Mouse (Mus musculus) CD4-positive helper T cell, adult 2 months (primary cell): Measurements from ENCODE around the gene Map7.

ENCODE experiments used
- DNase-seq: peaks from one replicate; pipeline ENCODE4 v3.0.0-alpha.2; 2012; ENCODE audit warnings: low read depth, missing footprints, low spot score

Gene Map7

DNA sequence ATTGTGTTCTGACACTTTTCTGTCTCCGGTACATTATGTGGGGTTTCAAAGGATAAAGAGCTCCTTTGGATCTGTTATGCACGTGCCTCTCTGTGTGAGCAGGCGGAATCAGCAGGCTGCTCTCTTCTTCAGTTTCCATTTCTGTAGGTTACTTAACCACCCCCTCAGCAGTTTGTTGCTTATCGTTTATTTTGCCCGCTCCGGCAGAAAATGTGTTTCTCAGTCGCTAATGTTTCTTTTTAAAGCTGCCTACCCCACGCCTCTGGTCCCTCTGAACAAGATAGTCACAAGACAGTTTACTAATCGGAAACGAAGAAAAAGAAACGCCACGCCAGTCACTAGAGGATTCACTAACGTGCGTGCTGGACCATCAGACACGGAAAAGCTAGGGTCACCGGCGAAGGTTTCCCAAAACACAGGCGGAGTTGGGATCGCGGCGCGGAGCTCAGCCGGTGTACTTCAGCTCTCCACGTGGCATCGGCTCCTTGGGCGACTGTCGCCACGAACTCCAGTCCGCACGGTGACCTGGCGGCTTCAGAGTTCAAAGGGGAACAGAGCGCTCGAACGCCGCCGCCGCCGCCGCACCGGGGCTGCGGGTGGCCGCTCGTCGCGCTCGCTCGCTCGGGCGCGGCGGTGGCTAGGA lies at the start of gene Map7:
Gene Map7 (plus strand): TSS at position 342 of the 643 bp plus-strand sequence.
- peak; percentile 17 for DNase-seq

DNA sequence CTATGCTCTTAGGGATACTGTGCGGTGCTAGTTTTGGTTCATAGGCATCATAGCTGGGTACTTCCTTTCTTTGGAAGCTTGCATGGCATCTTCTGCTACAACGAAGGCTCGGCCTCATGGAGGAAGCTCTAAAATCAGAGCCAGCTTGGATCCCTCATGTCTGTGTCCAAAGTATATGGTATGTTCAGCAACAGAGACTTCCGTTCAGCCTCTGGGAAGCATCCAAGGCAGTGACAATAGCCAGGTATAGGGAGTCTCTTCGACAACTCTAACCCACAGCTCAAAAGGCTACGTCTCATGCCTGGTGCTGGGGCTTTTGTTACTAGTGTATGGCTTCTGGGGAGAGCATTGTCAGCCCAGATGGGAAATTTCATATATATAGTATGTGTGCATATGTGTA lies 46.8 kb upstream of the Map7 start:
- no peak for DNase-seq

DNA sequence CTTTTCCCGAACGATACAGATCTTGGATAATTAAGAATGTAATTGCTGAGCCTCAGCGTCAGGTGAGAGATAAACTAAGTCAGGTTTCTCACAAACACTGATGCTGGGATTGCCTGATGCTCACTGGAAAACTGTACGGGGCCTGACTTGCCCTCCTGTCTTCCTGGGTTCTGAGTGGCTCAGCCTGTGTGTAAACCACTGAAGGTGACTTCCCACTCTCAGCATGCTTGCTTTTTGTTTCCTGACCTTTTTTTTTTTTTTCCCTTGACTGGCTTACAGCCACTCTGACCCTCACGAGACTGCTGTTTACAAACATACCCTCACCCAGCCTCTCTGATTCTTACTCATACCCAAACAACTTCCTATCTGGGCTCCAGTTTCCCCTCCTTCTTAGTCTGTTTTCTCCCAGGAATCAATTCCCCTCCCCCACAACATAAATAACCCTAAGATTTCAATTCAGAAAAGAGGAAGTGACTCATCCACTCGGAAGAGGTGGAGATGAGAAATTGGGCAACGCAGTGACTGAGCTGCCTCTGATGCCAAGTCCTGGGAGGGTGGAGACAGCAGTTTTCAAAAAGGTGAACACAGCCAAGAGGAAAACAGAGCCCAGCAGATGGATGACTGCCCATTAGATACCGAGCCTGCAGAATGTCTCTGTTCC lies 43.9 kb upstream of the Map7 start:
- DNase-seq, result peak; percentile 31

DNA sequence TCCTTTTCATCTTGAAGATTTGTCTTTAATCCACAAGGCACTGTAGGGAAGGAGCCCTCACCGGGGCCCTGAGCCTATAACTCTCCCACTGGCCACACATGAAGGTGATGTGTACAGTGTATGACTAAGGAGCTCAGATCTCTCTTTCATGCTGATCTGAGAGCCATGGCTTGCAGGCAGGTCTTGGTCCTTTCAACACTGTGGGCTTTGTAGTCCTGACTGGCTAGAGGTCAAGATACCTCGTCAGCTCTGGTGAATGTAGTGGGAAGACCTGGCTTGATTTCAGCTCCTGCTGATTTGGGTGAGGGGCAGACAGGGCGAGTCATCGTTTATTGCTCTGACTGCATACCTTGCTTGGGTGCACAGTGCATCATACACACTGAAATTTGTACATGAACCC lies 42.7 kb upstream of the Map7 start:
- no peak for DNase-seq

DNA sequence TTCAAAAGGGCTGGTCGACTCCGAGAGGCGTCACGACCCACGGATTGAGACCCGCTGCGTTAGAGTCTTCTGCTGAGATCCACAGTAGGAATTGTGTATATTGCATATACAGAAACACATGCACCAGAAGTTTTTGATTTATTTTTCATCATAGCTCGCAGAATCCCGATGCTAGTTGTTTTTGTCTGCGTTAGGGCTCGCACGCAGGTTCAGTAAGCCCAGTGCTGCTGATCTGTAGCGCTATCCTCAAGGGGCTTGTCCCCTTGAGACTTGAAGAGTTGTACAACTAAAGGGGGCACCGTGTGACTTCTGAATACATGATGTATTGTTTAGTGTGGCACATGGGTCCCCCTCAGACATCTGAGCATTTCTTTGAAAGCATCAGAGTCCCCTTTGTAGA lies 41.2 kb upstream of the Map7 start:
- DNase-seq, result no peak

DNA sequence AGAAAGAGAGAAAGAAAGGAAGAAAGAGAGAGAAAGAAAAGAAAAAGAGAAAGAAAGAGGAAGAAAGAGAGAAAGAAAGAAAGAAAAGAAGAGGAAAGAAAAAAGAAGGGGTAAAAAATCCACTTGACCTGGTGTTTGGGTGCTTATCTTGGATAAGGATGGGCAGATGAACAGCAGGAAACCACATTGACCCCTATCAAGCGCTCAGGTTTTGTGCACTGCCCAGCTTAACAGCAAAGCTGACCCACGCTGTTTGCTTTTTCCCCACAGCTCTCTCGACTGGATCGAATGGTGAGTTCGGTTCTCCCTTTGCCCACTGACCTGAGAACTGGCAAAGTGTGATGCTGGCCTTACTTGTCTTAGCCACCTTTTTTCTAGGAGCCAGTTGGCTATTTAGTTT lies 36.8 kb upstream of the Map7 start:
- no peak for DNase-seq

DNA sequence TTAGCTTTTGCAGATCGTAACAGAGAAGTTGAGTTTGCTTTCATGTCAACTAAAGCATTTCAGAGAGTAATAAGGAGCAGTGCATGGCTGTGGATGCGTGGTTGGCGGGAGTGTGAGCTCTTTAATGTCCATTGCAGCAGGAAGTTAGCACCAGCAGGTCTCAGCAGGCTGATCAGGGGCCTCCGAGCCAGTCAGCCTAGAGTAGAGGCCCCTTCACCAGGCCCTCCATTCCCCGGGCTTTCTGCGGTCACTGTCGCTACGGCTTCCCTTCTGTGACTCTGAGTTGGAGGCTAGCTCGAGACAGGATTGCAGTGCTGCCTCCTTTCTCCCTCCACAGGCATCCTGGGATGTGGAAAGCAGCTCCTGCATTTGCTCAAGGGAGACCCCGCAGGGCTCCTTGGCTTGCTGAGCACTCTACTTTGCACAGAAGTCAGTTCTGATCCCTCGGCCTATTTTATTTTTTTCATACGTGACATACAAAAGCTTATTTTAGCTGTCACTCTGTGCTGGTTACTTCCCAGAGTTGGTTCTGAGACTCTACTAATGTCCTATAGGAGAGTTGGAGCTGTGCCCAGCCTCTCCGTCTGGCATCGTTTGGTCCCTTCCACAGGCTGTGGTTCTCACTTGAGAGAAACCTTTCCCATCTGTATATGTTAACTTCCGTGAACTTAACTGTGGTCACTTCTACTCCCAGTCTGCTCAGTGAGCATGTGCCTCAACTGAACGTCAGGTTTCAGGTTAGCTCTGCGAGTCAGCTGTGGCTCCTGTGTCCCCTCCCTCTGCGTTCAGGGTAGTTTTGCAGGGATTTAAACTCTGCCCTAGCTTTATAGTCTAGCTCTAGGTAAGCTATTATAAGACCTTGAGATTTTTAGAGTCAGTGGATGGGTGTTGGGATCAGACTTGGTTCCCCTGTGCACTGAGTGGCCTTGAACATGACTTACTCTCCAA lies 36.0 kb upstream of the Map7 start:
- no peak for DNase-seq

DNA sequence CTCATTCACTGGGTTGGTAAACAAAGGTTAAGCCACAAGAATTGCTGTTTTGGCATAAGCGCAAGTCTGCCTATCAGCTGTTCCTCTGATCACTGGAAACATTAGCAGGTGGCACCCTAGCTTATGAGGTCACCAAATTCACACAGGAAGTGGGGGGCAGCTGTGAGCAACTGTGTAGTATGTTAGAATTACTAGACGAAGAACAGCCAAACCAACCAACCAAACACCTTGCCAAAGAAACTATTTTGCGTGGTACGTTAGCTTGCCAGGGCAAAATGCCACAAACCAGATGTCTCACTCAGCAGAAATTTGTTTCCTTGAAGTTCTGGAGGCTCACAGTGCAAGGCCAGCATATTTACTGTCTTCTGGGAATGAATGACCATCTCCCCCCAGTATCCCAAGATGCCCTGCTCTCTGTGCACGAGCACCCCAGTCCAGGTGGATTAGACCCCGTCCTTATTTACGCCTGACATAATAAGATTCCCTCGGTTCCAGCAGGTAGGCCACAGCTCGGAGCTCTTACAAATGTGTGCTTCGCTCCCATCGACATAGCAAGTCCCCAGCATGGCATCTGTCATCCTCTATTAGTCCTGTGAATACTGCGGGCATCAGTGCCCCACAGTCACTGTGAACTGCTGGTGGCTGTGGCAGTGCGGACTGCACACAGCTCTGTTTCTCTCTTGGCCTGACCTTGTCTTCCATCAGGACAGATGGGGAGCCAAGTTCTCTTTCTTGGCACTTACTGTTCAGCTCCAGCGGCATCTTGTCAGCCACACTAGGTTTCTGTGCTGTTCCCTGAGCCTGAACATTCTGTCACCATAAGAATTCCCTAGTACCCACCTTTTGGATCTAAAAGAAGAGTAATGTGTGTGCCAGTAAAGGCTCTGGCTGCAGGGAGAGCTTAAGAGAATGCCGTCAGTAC lies 28.5 kb upstream of the Map7 start:
- DNase-seq, result peak; percentile 65

DNA sequence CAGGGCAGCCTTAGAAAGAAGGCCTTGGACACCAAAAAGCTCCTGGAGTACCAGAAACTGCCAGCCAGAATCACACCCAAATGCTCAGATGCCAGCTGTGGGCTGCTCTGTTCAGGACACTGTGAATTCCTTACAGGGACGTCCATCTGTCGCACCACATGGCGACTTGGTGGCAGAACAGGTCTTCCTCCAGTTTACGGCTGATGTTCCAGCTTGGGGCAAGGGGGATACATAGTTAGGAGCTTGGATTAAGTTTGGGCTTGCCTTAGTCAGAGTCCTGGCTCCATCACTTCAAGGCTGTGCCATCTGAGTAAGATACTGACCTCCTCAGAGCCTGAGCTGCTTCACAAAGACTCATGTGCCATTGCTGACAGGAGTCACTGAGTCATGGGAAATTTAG lies 26.3 kb upstream of the Map7 start:
- no peak for DNase-seq

DNA sequence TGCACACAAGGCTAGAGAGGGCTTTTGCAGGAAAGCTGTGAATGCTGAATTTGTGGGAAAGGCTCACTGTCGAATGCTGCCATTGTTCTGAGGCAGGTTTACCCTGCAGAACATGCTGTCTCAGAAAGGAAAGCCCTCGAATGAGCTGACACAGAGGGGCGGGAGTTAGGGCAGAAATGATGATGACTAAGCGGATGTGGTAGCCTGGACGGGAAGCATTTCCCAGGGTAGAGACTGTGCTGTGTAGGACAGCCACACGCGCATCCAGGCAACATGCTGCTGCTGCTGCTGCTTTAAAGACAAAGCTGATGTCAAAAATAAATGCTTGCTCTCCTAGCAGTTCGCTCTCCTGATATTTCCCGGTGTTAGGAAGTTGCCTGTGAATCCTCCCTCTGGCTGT lies 24.9 kb upstream of the Map7 start:
- DNase-seq, result peak; percentile 54

DNA sequence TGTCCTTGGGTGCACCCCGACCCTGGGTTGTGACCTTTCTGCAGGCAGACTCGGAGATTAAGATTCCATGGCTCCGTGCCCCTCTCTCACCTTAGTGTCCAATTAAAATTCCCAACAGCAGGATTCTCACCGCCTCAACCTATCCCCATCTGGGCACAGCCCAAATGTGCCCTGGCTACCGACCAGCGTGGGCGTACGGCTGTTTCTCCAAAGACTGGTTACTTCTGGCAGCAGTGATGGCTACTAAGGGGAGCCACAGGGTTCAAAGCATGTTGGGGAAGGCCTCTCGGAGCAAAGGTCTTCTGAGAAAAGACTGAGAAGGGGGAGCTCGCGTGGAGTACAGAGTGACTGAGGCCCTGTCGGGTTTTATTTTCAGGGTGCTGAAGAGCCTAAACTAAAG lies 23.7 kb upstream of the Map7 start:
- no peak for DNase-seq

DNA sequence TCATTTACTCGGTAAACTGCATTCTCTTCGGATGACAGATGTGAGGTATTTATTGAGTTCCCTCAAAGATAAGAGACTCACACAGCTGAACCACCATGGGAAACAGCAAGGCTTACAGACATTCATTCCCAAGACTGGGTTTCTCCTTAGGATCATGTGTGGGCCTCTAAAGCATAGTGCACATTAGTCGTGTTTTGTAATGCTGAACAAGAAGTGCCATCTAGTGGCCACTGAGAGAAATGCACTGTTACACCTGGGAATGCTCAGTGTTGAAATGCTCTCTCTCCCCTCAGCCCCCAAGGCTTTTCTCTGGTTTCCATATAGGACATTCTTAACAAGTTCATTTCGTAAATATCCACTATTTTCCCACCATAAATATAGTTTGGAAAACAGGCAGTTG lies 23.0 kb upstream of the Map7 start:
- DNase-seq, result peak; percentile 50

DNA sequence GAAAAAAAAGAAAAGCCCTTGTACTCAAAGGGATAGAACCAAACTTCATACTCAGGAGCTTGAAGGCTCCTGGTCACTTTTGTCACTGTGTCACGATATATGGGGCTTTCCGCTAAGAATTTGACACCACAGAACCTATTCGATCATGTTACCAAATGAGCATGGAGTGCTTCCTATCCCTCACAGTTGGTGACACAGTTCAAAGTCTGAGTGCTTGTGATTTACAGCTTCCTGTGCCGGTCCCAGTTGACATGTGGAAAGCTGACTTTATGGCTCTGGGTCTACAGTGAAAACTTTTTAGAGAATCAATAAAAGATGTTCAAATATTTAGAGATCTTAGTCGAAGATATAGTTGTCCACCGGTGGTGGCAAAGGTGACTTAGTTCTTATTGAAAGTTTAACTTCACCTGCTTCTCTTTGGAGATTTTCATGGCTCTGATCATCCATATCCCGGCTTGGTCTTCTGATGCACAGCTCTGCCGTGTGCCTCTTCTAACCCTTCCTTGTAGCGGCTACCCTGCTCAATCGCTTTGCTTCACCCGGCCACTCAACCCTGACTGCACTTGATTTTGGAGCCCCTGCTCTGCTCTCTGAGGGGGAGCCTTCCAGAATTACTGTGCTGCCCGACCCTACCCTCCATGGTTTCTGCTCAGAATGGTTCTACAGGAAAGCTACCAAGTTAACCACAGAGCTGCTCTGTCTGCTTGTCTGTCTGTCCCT lies 15.2 kb upstream of the Map7 start:
- DNase-seq, result no peak

DNA sequence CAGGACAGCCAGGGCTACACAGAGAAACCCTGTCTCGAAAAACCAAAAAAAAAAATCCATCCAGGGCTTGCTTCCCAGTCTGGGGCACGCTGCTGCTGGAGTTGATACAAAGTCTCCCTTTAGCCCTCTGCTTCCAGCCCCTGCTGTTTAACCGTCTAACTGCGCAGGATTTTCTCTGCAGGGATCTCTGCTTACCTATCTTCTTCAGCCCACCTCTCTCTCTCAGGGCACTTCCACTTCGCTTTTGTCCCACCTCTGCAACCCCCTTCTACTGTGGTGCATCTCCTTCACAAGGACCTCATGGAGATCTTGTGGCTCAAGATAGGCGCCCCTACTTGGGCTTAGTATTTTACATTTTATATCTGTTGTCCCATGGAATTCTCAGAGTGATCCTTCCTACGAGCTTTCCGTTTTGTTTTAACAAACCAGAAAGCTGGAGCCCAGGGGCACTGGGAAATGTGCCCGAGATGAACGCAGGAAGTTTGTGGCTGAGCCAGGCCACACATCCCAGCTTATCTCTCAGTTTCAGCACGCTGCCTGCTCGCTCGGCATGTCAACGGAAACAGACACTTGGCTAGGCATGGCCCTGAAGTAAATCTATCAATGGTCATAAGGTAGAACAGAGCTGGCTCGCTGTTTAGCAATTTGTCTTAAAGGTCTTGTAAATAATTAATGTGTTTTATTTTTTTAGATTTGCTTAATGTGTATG lies 12.8 kb upstream of the Map7 start:
- DNase-seq, result no peak

DNA sequence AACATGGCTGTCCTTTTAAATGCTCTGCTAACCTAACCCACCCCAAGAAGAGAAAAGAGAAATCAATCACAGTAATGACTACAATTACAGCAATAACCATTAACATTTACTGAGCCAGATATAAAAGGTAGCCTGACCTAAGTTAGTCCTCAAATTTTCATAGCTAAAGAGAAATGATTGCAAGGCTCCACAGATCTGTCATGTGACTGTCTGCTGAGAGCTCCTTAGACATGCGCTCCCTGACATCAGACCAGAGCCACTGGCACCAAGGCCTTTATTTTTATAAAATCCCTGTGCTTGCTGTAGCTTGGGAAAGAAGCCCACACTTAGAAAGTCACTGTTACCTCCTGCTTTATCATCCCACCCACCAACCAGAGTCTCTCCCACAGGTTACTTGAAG lies 11.8 kb upstream of the Map7 start:
- no peak for DNase-seq

DNA sequence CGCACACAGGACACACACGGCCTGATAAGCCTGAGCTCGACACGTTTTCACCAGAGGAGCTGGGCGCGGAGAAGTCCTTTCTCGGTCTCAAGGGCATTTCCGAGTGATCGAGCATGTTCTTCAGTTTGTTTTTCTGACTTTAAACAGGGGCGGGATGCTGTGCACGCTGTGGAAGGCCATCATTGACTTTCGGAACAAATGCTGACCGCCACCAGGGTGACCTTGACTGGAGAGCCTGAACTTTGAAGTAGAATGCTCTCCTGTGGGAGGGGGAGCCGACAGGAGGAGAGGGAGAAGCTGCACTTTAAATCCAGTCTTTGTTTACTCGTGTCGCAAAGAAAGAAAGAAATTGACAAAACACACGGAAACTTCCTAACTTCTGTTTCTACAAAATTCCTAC lies 6.9 kb upstream of the Map7 start:
- no peak for DNase-seq

DNA sequence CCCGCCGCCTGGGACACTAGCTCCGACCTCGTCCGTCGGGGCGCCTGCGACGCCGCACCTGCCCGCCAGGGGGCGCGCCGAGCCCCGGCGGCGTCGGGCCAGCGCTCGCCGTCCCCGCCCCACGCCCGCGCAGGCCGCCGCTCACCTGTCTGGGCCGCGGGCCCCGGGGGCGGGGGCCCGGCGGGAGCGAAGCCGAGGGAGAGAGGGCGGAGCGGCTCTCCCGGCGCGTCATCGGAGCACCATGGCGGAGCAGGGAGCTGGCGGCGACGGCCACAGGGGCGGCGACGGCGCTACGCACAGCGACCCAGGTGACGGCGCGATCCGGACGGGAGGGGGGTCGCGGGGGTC lies 476 bp downstream of the Map7 start:
- peak; percentile 74 for DNase-seq

DNA sequence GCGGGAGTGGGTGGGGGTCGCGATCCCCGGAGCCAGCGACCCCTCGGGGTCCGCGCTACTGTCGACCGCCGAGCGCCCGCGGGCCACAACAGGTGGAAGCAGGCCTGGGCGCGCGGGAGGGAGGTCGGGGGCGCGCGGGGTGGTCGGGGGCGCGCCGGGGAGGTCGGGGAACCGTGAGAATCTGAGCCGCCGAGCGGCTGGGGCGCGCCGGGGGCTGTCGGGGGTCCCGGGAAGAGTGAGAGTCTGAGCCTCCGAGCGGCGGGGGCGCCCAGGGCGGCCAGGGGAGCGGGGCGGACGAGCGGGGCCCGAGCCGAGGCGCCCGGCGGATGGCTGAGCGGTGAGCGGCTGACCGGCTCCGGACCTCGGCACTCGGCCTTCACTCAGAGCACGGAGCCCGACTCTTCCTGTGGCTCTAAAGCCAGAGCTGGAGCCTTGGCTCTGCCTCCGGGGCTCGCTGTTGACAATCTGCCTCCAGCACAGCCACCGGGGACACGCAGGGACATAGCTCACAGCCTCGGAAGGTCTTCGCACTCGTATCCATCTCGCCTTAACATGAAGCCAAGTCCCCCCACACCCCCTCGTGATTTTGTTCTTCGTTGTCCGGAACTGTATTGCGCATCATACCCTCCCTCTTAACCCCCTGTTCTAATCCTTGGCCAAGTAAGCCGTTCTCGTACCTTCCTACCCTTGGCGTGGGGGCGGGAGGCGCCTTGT lies 1.0 kb downstream of the Map7 start:
- DNase-seq, result peak; percentile 38

DNA sequence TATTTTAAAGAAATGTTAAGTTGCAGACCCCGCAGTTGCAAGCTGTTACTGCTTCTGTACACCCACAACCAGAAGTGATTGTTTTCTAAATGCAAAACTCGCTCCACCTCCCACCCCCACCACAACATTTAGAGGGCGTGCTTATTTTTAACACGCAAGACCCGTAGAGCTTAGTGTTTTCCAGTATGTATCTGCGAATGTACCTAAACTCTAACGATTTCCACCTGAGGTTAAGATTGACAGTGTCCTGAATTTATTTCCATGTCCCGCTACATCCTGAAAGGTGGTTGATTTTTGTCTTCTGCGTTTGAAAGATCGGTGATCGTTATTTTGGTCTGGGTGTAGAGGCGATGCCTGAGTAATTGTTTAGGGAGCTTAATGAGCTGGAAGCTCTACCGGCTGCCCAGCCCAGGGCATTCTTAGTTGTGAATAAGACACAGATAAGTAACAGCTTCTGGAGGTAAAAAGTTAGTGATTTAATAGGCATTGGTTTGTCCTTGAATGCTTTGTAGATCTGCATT lies 1.6 kb downstream of the Map7 start:
- DNase-seq, result peak; percentile 34
